27 mouse cellular contexts compared by ENCODE assay signal in the genomic region with DNA sequence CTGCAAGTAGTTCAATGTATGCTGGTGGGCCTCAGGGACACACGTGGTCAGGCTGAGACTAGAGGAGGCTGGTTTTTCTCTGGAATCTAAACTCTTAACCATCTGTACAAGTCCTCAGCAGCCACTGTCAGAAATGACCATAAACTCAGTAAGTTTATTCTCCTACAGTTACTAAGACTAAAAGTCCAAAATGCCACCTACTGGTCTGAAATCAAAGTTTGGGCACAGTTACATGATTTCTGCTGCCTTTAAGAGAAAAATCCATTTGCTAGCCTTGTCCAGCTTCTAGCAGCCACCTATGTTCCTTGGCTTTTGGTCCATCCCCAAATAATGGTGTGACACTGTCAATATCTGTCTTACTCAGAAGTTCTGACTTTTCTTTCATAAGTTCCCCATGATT.
A peak's percentile ranks its signal among the peaks of the same experiment; 100 is the strongest.
DNase-seq lines count a peak whose midpoint lies in the region; ATAC-seq and TF ChIP-seq lines count a peak whose summit lies in the region.
"Had no signal": no experiment of that assay in that cellular context is flagged by ENCODE, and none has a peak within 500 bp of the region (broad histone marks: within the 10 kb centered on the region; RNA-seq: fewer than 3 reads in every experiment).

No protein-coding gene starts in this region.

- no peak for ATAC-seq in intestine, postnatal 0 days
- no peak for ATAC-seq in intestine, embryonic 16.5 days
- ATAC-seq in lung, embryonic 14.5 days (ENCODE audit: insufficient read depth) = no peak
- no peak for ATAC-seq in hindbrain, embryonic 12.5 days (ENCODE audit: low FRiP score)
- ATAC-seq: forebrain, embryonic 13.5 days; midbrain, embryonic 13.5 days had no signal

- H3K9ac ChIP-seq in intestine, postnatal 0 days (ENCODE audit: low read depth, low read length) = no peak overlapping the region
- H3K9ac ChIP-seq in intestine, embryonic 16.5 days (ENCODE audit: low read depth, low read length) = no peak overlapping the region
- H3K9ac ChIP-seq in lung, embryonic 14.5 days = no peak overlapping the region
- H3K9ac ChIP-seq in hindbrain, embryonic 12.5 days = no peak overlapping the region
- H3K9ac ChIP-seq: embryonic facial prominence, embryonic 13.5 days; forebrain, embryonic 13.5 days; hindbrain, embryonic 13.5 days; liver, embryonic 15.5 days; midbrain, embryonic 13.5 days; neural tube, embryonic 15.5 days had no signal

- peak; percentile 62 for DNase-seq in lung, embryonic 14.5 days
- DNase-seq in lung, postnatal 25 days (ENCODE audit: low spot score) = no peak
- peak; percentile 38 for DNase-seq in NIH3T3 (ENCODE audit: low read depth)
- DNase-seq in fibroblast of lung, adult 2 months (ENCODE audit: low read depth) = peak; percentile 36
- DNase-seq: adrenal gland, postnatal 10 days; cerebellum, adult 9-10 months; embryo, embryonic 11 days; gastrocnemius, postnatal 14 days; heart, postnatal 36 days; kidney, adult 11 months; kidney, postnatal 36 days; layer of hippocampus, postnatal 36 days; left cerebral cortex, postnatal 4 days; liver; retina, postnatal 1 day; right cerebral cortex, postnatal 14 days had no signal

- 33% methylated on average over 1 of the region's 1 CpGs for WGBS in intestine, postnatal 0 days
- WGBS in intestine, embryonic 16.5 days = 47% methylated on average over 1 of the region's 1 CpGs
- 35% methylated on average over 1 of the region's 1 CpGs for WGBS in lung, embryonic 14.5 days
- 48% methylated on average over 1 of the region's 1 CpGs for WGBS in hindbrain, embryonic 12.5 days

- TF ChIP-seq CTCF in intestine, postnatal 0 days (IDR thresholded peaks at IDR 0.05; ENCODE audit: low read depth) = 0 out of 2 replicates have a peak, but pooled peaks have one; percentile 16
- no peak for TF ChIP-seq CTCF in lung, embryonic 14.5 days (IDR thresholded peaks at IDR 0.05; ENCODE audit: low read depth)

- H3K9me3 ChIP-seq in intestine, postnatal 0 days (ENCODE audit: control insufficient read depth) = no peaks in the 10 kb centered on the region
- no peaks in the 10 kb centered on the region for H3K9me3 ChIP-seq in intestine, embryonic 16.5 days (ENCODE audit: control insufficient read depth, low read length)
- H3K9me3 ChIP-seq in lung, embryonic 14.5 days (ENCODE audit: low read depth, low read length) = no peaks in the 10 kb centered on the region
- H3K9me3 ChIP-seq in hindbrain, embryonic 12.5 days (replicated peaks) = no peaks in the 10 kb centered on the region
- H3K9me3 ChIP-seq: embryonic facial prominence, embryonic 13.5 days; forebrain, embryonic 13.5 days; hindbrain, embryonic 13.5 days; liver, embryonic 15.5 days; midbrain, embryonic 13.5 days; neural tube, embryonic 15.5 days had no signal

- H3K4me1 ChIP-seq in intestine, postnatal 0 days (replicated peaks; ENCODE audit: control insufficient read depth, insufficient read depth, low read length) = no peaks in the 10 kb centered on the region
- H3K4me1 ChIP-seq in intestine, embryonic 16.5 days (ENCODE audit: control insufficient read depth, insufficient read depth, low read length) = no peaks in the 10 kb centered on the region
- peaks cover 5% of the 10 kb centered on the region; the same call in 1 of the 2 replicates for H3K4me1 ChIP-seq in lung, embryonic 14.5 days (ENCODE audit: insufficient read depth)
- H3K4me1 ChIP-seq in hindbrain, embryonic 12.5 days = no peaks in the 10 kb centered on the region
- H3K4me1 ChIP-seq: forebrain, embryonic 13.5 days; hindbrain, embryonic 13.5 days; liver, embryonic 15.5 days; midbrain, embryonic 13.5 days; neural tube, embryonic 15.5 days had no signal

- H3K27ac ChIP-seq in intestine, postnatal 0 days (ENCODE audit: low read depth, low read length) = no peak overlapping the region
- no peak overlapping the region for H3K27ac ChIP-seq in intestine, embryonic 16.5 days (ENCODE audit: low read length)
- H3K27ac ChIP-seq in lung, embryonic 14.5 days (ENCODE audit: low read depth) = no peak overlapping the region
- H3K27ac ChIP-seq in hindbrain, embryonic 12.5 days = no peak overlapping the region
- H3K27ac ChIP-seq: embryonic facial prominence, embryonic 13.5 days; forebrain, embryonic 13.5 days; hindbrain, embryonic 13.5 days; liver, embryonic 15.5 days; macrophage; midbrain, embryonic 13.5 days; neural tube, embryonic 15.5 days had no signal

- H3K36me3 ChIP-seq in intestine, postnatal 0 days (ENCODE audit: control insufficient read depth, insufficient read depth) = no peaks in the 10 kb centered on the region
- no peaks in the 10 kb centered on the region for H3K36me3 ChIP-seq in intestine, embryonic 16.5 days (ENCODE audit: control insufficient read depth, insufficient read depth, low read length)
- no peaks in the 10 kb centered on the region for H3K36me3 ChIP-seq in lung, embryonic 14.5 days (ENCODE audit: insufficient read depth)
- no peaks in the 10 kb centered on the region for H3K36me3 ChIP-seq in hindbrain, embryonic 12.5 days
- H3K36me3 ChIP-seq: embryonic facial prominence, embryonic 13.5 days; hindbrain, embryonic 13.5 days; liver, embryonic 15.5 days; midbrain, embryonic 13.5 days; neural tube, embryonic 15.5 days had no signal

- H3K4me3 ChIP-seq in intestine, postnatal 0 days (ENCODE audit: low read depth, low read length) = no peak overlapping the region
- no peak overlapping the region for H3K4me3 ChIP-seq in intestine, embryonic 16.5 days (ENCODE audit: low read length)
- H3K4me3 ChIP-seq in lung, embryonic 14.5 days (ENCODE audit: low read depth, low read length) = no peak overlapping the region
- no peak overlapping the region for H3K4me3 ChIP-seq in hindbrain, embryonic 12.5 days
- H3K4me3 ChIP-seq: embryonic facial prominence, embryonic 13.5 days; forebrain, embryonic 13.5 days; hindbrain, embryonic 13.5 days; liver, embryonic 15.5 days; midbrain, embryonic 13.5 days; neural tube, embryonic 15.5 days had no signal

- no peaks in the 10 kb centered on the region for H3K27me3 ChIP-seq in intestine, postnatal 0 days (replicated peaks; ENCODE audit: control insufficient read depth, insufficient read depth, low read length)
- H3K27me3 ChIP-seq in intestine, embryonic 16.5 days (replicated peaks; ENCODE audit: control insufficient read depth, insufficient read depth, low read length) = no peaks in the 10 kb centered on the region
- no peaks in the 10 kb centered on the region for H3K27me3 ChIP-seq in lung, embryonic 14.5 days (ENCODE audit: insufficient read depth, low read length)
- H3K27me3 ChIP-seq in hindbrain, embryonic 12.5 days = no peaks in the 10 kb centered on the region
- H3K27me3 ChIP-seq: embryonic facial prominence, embryonic 13.5 days; forebrain, embryonic 13.5 days; hindbrain, embryonic 13.5 days; liver, embryonic 15.5 days; midbrain, embryonic 13.5 days; neural tube, embryonic 15.5 days had no signal

- H3K4me2 ChIP-seq in intestine, postnatal 0 days (replicated peaks; ENCODE audit: low read depth) = no peak overlapping the region
- H3K4me2 ChIP-seq in intestine, embryonic 16.5 days (ENCODE audit: low read depth, low read length) = no peak overlapping the region
- H3K4me2 ChIP-seq in lung, embryonic 14.5 days = no peak overlapping the region
- H3K4me2 ChIP-seq in hindbrain, embryonic 12.5 days (replicated peaks) = no peak overlapping the region
- H3K4me2 ChIP-seq: embryonic facial prominence, embryonic 13.5 days; forebrain, embryonic 13.5 days; heart, embryonic 11.5 days; hindbrain, embryonic 13.5 days; liver, embryonic 15.5 days; midbrain, embryonic 13.5 days; neural tube, embryonic 15.5 days had no signal
